Mouse (Mus musculus): ENCODE results near the gene Lax1.

DNA sequence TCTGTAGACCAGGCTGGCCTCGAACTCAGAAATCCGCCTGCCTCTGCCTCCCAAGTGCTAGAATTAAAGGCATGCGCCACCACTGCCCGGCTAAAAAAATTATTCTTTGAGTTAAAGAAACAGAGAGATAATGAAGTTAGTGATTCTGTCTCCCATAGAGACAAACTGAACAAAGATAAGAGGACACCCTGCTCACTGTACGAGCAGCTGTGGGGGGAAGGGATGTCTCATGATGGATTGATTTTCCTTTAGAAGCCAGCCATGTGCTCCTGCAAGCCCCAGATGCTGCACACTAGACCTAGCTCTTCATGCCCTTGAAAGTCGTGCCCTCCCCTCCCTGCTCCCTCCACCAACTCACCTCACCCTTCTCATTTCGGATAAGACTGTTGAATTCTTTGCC is 38.4 kb upstream of the Lax1 start:
- TF ChIP-seq RAD21 (IDR thresholded peaks at IDR 0.05; ENCODE audit: low read depth, low read length) (no peak), MAFK (IDR thresholded peaks at IDR 0.05; ENCODE audit: insufficient replicate concordance, low read length) (no peak)

Measured in CH12.LX (cell line).